Mouse (Mus musculus) spleen, adult 2 months (tissue): ENCODE results near the gene Manbal. TPM values are rescaled to one million over a fixed set of nuclear protein-coding genes. Genes with fewer than 3 reads are reported as not detected.
"Not testable (repeated sequence)": the region's sequence is repeated elsewhere in the genome, so short reads cannot be mapped to it uniquely, and the experiment has no call there.

Source experiments
- DNase-seq, 2 experiments: peaks; one replicate each; pipeline versions ENCODE4 v3.0.0 to v3.0.0-alpha.2; 2012 to 2021; ENCODE audit warnings: low spot score in 2 of 2, low read depth in 1 of 2
- H3K27ac ChIP-seq: fragments of 200-500 bp; 2 replicates; pipeline ENCODE4 v1.5.1; 2012; ENCODE audit warnings: low read length, inconsistent platforms; ENCODE audit not compliant: insufficient read depth
- H3K27me3 ChIP-seq: fragments of 200-500 bp; 2 replicates; pipeline ENCODE4 v1.6.1; 2012; ENCODE audit warnings: mild to moderate bottlenecking, moderate library complexity, low read length, inconsistent platforms; ENCODE audit not compliant: control insufficient read depth, insufficient read depth
- H3K36me3 ChIP-seq: fragments of 200-500 bp; 2 replicates; pipeline ENCODE4 v1.6.1; 2012; ENCODE audit warnings: mild to moderate bottlenecking, low read length, inconsistent platforms; ENCODE audit not compliant: control insufficient read depth, insufficient read depth
- H3K4me1 ChIP-seq: fragments of 200-500 bp; 2 replicates; pipeline ENCODE4 v1.6.1; 2011; ENCODE audit warnings: inconsistent platforms; ENCODE audit not compliant: control insufficient read depth, insufficient read depth, insufficient read length
- H3K4me3 ChIP-seq: fragments of 200-500 bp; 2 replicates; pipeline ENCODE4 v1.5.1; 2011; ENCODE audit warnings: mild to moderate bottlenecking, inconsistent platforms; ENCODE audit not compliant: insufficient read depth, insufficient read length; ENCODE audit errors: extremely low read depth
- CTCF ChIP-seq: fragments of 200-500 bp; IDR thresholded peaks from 2 replicates; pipeline ENCODE4 v1.5.1; 2011; ENCODE audit warnings: mild to moderate bottlenecking, inconsistent platforms; ENCODE audit not compliant: insufficient read depth, insufficient read length, insufficient replicate concordance; ENCODE audit errors: extremely low read depth
- POLR2A ChIP-seq: fragments of 200-500 bp; IDR thresholded peaks from 2 replicates; pipeline ENCODE4 v1.6.1; 2011; ENCODE audit warnings: low read depth, low read length, inconsistent platforms
- WGBS: fragments of 180-500 bp; shearing (Covaris S2); methylation state at CpG from one replicate; pipeline ENCODE4 v1.1.7; 2018; 5-methylcytosine and 5-hydroxymethylcytosine counted together
- polyA plus RNA-seq: library from polyadenylated mRNA; depleted of rRNA; stranded (reverse); fragments of >200 nt; gene quantifications from 2 replicates; pipeline ENCODE4 v1.2.3, GENCODE M21; 2012

Gene Manbal
- polyA plus RNA-seq, 1 experiment = 54.8 TPM

DNA sequence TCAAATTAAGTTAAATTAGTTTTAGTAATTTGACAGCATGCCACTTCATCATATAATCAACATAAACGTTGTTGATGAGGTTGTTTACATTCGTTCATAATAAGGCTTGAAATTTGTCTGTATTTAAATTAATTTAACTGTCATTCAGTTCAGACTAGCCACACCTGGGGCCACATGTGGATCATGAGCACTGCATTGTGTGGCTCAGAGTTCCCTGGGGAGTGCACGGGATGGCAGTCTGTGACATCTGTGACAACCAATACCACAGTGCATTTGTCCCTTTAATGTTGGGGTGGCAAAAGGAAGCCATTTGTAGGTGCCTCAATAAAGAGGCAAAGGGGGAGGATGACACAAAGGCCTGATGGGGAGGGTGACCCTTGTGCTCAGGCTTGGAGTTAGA lies 9.6 kb downstream of the Manbal start:
- DNase-seq = no peak
- no peak overlapping the region for H3K27ac ChIP-seq
- 57% methylated on average over 3 of the region's 3 CpGs for WGBS

DNA sequence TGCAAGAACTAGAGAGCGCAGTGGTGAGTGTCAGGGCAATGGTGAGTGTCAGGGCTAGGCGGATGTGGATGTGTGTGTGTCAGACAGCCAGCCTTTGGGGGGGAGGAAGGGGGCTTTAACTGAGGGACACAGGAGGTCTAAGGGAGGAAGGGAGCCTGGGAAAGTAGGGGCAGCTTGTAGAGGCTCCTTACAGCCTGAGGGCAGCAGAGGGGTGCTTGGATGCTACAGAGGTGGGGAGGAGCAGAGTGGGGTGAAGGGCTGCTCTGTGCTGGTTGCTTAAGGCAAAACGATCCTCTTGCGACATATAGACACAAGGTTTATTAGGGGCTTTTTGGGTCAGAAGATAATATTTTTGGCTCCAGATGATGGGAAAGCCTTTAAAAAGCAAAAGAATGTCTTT lies 17.4 kb downstream of the Manbal start:
- WGBS = 94% methylated on average over 4 of the region's 4 CpGs
- Histone ChIP-seq H3K27ac (no peak overlapping the region), H3K4me3 (no peak overlapping the region), H3K4me1 (no peaks in the 10 kb centered on the region), H3K27me3 (no peaks in the 10 kb centered on the region), H3K36me3 (peaks cover 1% of the 10 kb centered on the region; the same call in 1 of the 2 replicates)
- no peak for DNase-seq
- no peak for TF ChIP-seq POLR2A

More for the DNA sequence above, 9.6 kb downstream of the Manbal start:
- Histone ChIP-seq H3K4me1 (no peaks in the 10 kb centered on the region; the same call in 1 of the 2 replicates), H3K36me3 (peaks cover 10% of the 10 kb centered on the region), H3K4me3 (no peak overlapping the region), H3K27me3 (no peaks in the 10 kb centered on the region)
- no peak for TF ChIP-seq CTCF
- TF ChIP-seq POLR2A = no peak

DNA sequence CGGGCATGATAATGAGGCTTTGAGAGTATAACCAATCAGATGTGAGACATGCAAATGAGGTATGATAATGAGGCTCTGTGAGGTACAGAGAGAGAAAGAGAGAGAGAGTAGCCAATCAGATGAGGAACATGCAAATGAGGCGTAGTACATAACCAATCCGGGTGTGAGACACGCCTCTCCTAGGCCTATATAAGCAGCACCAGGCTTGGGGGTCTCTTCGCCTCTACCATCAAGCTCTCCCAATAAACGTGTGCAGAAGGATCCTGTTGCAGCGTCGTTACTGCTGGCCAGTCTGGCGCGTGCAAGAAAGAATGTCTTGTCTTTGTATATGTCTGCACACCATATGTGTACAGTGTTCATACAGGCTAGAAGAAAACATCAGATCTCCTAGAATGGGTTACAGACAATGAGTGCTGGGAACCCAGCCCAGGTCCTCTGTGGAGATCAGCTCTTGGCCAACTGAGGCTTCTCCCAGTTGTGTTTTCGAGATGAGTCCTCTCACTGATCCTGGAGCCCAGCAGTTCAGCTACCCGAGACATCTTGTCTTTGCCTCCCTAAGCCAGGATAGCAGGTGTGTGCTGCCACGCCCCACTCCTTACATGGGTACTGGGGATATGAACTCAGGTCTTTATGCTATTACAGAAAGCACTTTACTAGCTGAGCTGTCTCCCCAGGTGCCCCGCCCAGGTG lies 21.7 kb downstream of the Manbal start:
- 97% methylated on average over 14 of the region's 14 CpGs for WGBS
- H3K27me3 ChIP-seq, DNase-seq, H3K4me1 ChIP-seq, H3K36me3 ChIP-seq, H3K4me3 ChIP-seq, H3K27ac ChIP-seq: not testable (repeated sequence)

GRCm38 (mm10) chr2:157389591-157389921 lies 22.2 kb downstream of the Manbal start:
- DNase-seq = no peak
- 96% methylated on average over 7 of the region's 7 CpGs for WGBS

DNA sequence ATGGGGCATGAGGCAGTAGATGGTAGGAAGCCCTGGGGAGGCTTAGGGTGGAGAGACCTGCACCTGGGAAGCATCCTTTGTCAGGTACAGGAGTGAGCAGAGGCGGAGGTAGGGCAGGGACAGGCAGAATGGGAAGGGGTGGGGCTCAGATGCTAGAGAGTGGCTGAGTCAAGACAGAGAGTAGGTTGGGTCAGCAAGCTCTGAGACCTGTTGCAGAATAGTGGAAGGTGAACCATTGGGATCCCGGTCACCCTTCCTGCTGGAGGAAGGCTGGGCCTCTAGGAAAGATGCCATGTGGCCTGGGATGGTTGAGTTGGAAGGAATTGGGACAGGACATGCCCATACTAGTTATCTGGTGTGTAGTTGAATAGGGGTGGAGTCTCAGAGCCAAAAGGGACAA lies 24.9 kb downstream of the Manbal start:
- no peaks in the 10 kb centered on the region for H3K27me3 ChIP-seq
- no peak overlapping the region for H3K4me3 ChIP-seq
- WGBS = 92% methylated on average over 2 of the region's 2 CpGs
- no peak for TF ChIP-seq CTCF
- no peak for TF ChIP-seq POLR2A
- H3K36me3 ChIP-seq = peaks cover 5% of the 10 kb centered on the region
- no peak for DNase-seq
- H3K4me1 ChIP-seq = peaks cover 13% of the 10 kb centered on the region; the same call in 1 of the 2 replicates
- no peak overlapping the region for H3K27ac ChIP-seq

More at GRCm38 (mm10) chr2:157389591-157389921, 22.2 kb downstream of the Manbal start:
- Histone ChIP-seq H3K27me3 (no peaks in the 10 kb centered on the region), H3K27ac (no peak overlapping the region), H3K36me3 (0 out of 2 replicates have a peak, but pooled peaks cover 1% of the 10 kb centered on the region), H3K4me3 (no peak overlapping the region), H3K4me1 (no peaks in the 10 kb centered on the region)
- no peak for TF ChIP-seq POLR2A

DNA sequence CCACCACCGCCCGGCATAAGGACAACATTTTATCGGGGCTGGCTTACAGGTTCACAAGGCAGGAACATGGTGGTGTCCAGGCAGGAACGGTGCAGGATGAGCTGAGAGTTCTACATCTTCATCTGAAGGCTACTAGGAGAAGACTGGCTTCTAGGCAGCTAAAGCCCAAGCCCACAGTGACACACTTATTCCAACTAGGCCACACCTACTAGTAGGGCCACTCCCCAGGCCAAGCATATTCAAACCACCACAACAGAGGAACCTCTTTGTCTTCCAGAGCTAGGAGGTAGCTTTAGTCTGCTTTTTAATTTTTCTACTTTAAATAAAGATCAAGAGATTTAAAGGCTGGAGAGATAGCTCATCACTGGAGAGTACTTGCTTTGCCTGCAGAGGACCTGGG lies 26.2 kb downstream of the Manbal start:
- H3K4me3 ChIP-seq = no peak overlapping the region
- H3K27ac ChIP-seq = no peak overlapping the region
- peaks cover 13% of the 10 kb centered on the region; the same call in 1 of the 2 replicates for H3K4me1 ChIP-seq
- peaks cover 8% of the 10 kb centered on the region for H3K36me3 ChIP-seq
- no peak for TF ChIP-seq POLR2A
- TF ChIP-seq CTCF = no peak
- no peak for DNase-seq
- H3K27me3 ChIP-seq = no peaks in the 10 kb centered on the region
- 92% methylated on average over 4 of the region's 4 CpGs for WGBS

GRCm38 (mm10) chr2:157394868-157395267 lies 27.5 kb downstream of the Manbal start:
- no peaks in the 10 kb centered on the region for H3K27me3 ChIP-seq
- TF ChIP-seq POLR2A (no peak), CTCF (no peak)
- peaks cover 17% of the 10 kb centered on the region; the same call in 1 of the 2 replicates for H3K4me1 ChIP-seq
- no peak overlapping the region for H3K27ac ChIP-seq
- H3K36me3 ChIP-seq = peaks cover 9% of the 10 kb centered on the region
- no peak overlapping the region for H3K4me3 ChIP-seq
- no peak for DNase-seq
- WGBS = 86% methylated on average over 6 of the region's 6 CpGs
